Mouse (Mus musculus): ENCODE results near the gene Uaca. TPM values are rescaled to one million over a fixed set of nuclear protein-coding genes. Genes with fewer than 3 reads are reported as not detected.
A peak's percentile ranks its signal among the peaks of the same experiment; 100 is the strongest.

The Uaca gene
- polyA plus RNA-seq, 1 experiment from 2014 or later: 38.9 TPM

- no peaks in the 10 kb centered on the region; the same call in 1 of the 2 replicates for H3K9me3 ChIP-seq (replicated peaks)
- no peaks in the 10 kb centered on the region for H3K36me3 ChIP-seq
- no peak overlapping the region for H3K4me3 ChIP-seq
- H3K27me3 ChIP-seq (replicated peaks): no peaks in the 10 kb centered on the region
- WGBS: 5% methylated on average over 5 of the region's 5 CpGs
- peak overlapping the region; percentile 27; the same call in 1 of the 2 replicates for H3K4me2 ChIP-seq
- peaks cover 37% of the 10 kb centered on the region for H3K4me1 ChIP-seq (replicated peaks)
- H3K27ac ChIP-seq (ENCODE audit: poor library complexity, severe bottlenecking): peak overlapping the region; percentile 89
- H3K9ac ChIP-seq: no peak overlapping the region
- peak; percentile 89 for ATAC-seq (ENCODE audit: insufficient number of reproducible peaks, low FRiP score)
Observed at GRCm38 (mm10) chr9:60757817-60758216, 36.5 kb upstream of the Uaca start.

GRCm38 (mm10) chr9:60759436-60760007 is 34.8 kb upstream of the Uaca start:
- 40% methylated on average over 10 of the region's 10 CpGs for WGBS
- no peaks in the 10 kb centered on the region for H3K27me3 ChIP-seq (replicated peaks)
- no peak overlapping the region for H3K4me3 ChIP-seq
- no peak overlapping the region for H3K9ac ChIP-seq
- no peak for ATAC-seq (ENCODE audit: insufficient number of reproducible peaks, low FRiP score)
- peak overlapping the region; percentile 89 for H3K27ac ChIP-seq (ENCODE audit: poor library complexity, severe bottlenecking)
- H3K36me3 ChIP-seq: no peaks in the 10 kb centered on the region
- peaks cover 39% of the 10 kb centered on the region for H3K4me1 ChIP-seq (replicated peaks)
- no peaks in the 10 kb centered on the region; the same call in 1 of the 2 replicates for H3K9me3 ChIP-seq (replicated peaks)
- no peak overlapping the region for H3K4me2 ChIP-seq

- Histone ChIP-seq H3K4me3 (no peak overlapping the region), H3K9me3 (replicated peaks) (no peaks in the 10 kb centered on the region; the same call in 1 of the 2 replicates), H3K4me2 (no peak overlapping the region), H3K27me3 (replicated peaks) (no peaks in the 10 kb centered on the region), H3K9ac (no peak overlapping the region), H3K4me1 (replicated peaks) (peaks cover 27% of the 10 kb centered on the region), H3K36me3 (no peaks in the 10 kb centered on the region), H3K27ac (ENCODE audit: poor library complexity, severe bottlenecking) (peak overlapping the region; percentile 17; the same call in 1 of the 2 replicates)
- no peak for ATAC-seq (ENCODE audit: insufficient number of reproducible peaks, low FRiP score)
- 6% methylated on average over 2 of the region's 2 CpGs for WGBS
Observed at GRCm38 (mm10) chr9:60765181-60765580, 29.2 kb upstream of the Uaca start.

GRCm38 (mm10) chr9:60768393-60768792 is 25.9 kb upstream of the Uaca start:
- H3K27ac ChIP-seq (ENCODE audit: poor library complexity, severe bottlenecking): no peak overlapping the region
- H3K9ac ChIP-seq: no peak overlapping the region
- WGBS: 74% methylated on average over 9 of the region's 9 CpGs
- no peak overlapping the region for H3K4me3 ChIP-seq
- no peak overlapping the region for H3K4me2 ChIP-seq
- no peaks in the 10 kb centered on the region for H3K36me3 ChIP-seq
- ATAC-seq (ENCODE audit: insufficient number of reproducible peaks, low FRiP score): no peak
- H3K9me3 ChIP-seq (replicated peaks): peaks cover 8% of the 10 kb centered on the region; the same call in 1 of the 2 replicates
- H3K4me1 ChIP-seq (replicated peaks): peaks cover 27% of the 10 kb centered on the region
- no peaks in the 10 kb centered on the region for H3K27me3 ChIP-seq (replicated peaks)

GRCm38 (mm10) chr9:60769711-60770111 is 24.6 kb upstream of the Uaca start:
- Histone ChIP-seq H3K27me3 (replicated peaks) (no peaks in the 10 kb centered on the region), H3K4me3 (no peak overlapping the region), H3K9ac (no peak overlapping the region), H3K9me3 (replicated peaks) (peaks cover 8% of the 10 kb centered on the region; the same call in 1 of the 2 replicates), H3K4me2 (no peak overlapping the region), H3K4me1 (replicated peaks) (peaks cover 23% of the 10 kb centered on the region), H3K36me3 (no peaks in the 10 kb centered on the region), H3K27ac (ENCODE audit: poor library complexity, severe bottlenecking) (no peak overlapping the region)
- 58% methylated on average over 6 of the region's 6 CpGs for WGBS
- no peak for ATAC-seq (ENCODE audit: insufficient number of reproducible peaks, low FRiP score)

GRCm38 (mm10) chr9:60773713-60774112 is 20.6 kb upstream of the Uaca start:
- H3K9me3 ChIP-seq (replicated peaks): peaks cover 8% of the 10 kb centered on the region; the same call in 1 of the 2 replicates
- H3K9ac ChIP-seq: no peak overlapping the region
- no peak overlapping the region for H3K27ac ChIP-seq (ENCODE audit: poor library complexity, severe bottlenecking)
- no peaks in the 10 kb centered on the region for H3K36me3 ChIP-seq
- H3K4me2 ChIP-seq: no peak overlapping the region
- WGBS: 70% methylated on average over 2 of the region's 2 CpGs
- no peak overlapping the region for H3K4me3 ChIP-seq
- no peaks in the 10 kb centered on the region for H3K27me3 ChIP-seq (replicated peaks)
- peaks cover 12% of the 10 kb centered on the region for H3K4me1 ChIP-seq (replicated peaks)
- no peak for ATAC-seq (ENCODE audit: insufficient number of reproducible peaks, low FRiP score)

- WGBS: 78% methylated on average over 9 of the region's 9 CpGs
- ATAC-seq (ENCODE audit: insufficient number of reproducible peaks, low FRiP score): no peak
- no peak overlapping the region for H3K4me3 ChIP-seq
- no peak overlapping the region for H3K4me2 ChIP-seq
- no peaks in the 10 kb centered on the region for H3K4me1 ChIP-seq (replicated peaks)
- no peak overlapping the region for H3K9ac ChIP-seq
- H3K9me3 ChIP-seq (replicated peaks): peaks cover 8% of the 10 kb centered on the region; the same call in 1 of the 2 replicates
- H3K27ac ChIP-seq (ENCODE audit: poor library complexity, severe bottlenecking): no peak overlapping the region
- H3K36me3 ChIP-seq: no peaks in the 10 kb centered on the region
- H3K27me3 ChIP-seq (replicated peaks): no peaks in the 10 kb centered on the region
Observed at GRCm38 (mm10) chr9:60776899-60777298, 17.4 kb upstream of the Uaca start.

GRCm38 (mm10) chr9:60782057-60782789 is 12.1 kb upstream of the Uaca start:
- Histone ChIP-seq H3K9me3 (replicated peaks) (no peaks in the 10 kb centered on the region), H3K4me2 (no peak overlapping the region), H3K36me3 (no peaks in the 10 kb centered on the region), H3K4me3 (no peak overlapping the region), H3K27ac (ENCODE audit: poor library complexity, severe bottlenecking) (no peak overlapping the region), H3K27me3 (replicated peaks) (no peaks in the 10 kb centered on the region), H3K4me1 (replicated peaks) (no peaks in the 10 kb centered on the region), H3K9ac (no peak overlapping the region)
- 81% methylated on average over 9 of the region's 9 CpGs for WGBS
- ATAC-seq (ENCODE audit: insufficient number of reproducible peaks, low FRiP score): no peak

GRCm38 (mm10) chr9:60785069-60785468 is 9.3 kb upstream of the Uaca start:
- no peaks in the 10 kb centered on the region for H3K36me3 ChIP-seq
- H3K4me2 ChIP-seq: no peak overlapping the region
- H3K4me3 ChIP-seq: no peak overlapping the region
- H3K9me3 ChIP-seq (replicated peaks): no peaks in the 10 kb centered on the region
- H3K9ac ChIP-seq: no peak overlapping the region
- H3K27me3 ChIP-seq (replicated peaks): no peaks in the 10 kb centered on the region
- ATAC-seq (ENCODE audit: insufficient number of reproducible peaks, low FRiP score): no peak
- peaks cover 5% of the 10 kb centered on the region; the same call in 1 of the 2 replicates for H3K4me1 ChIP-seq (replicated peaks)
- H3K27ac ChIP-seq (ENCODE audit: poor library complexity, severe bottlenecking): no peak overlapping the region
- WGBS: 62% methylated on average over 4 of the region's 4 CpGs

GRCm38 (mm10) chr9:60787517-60788110 is 6.7 kb upstream of the Uaca start:
- H3K27me3 ChIP-seq (replicated peaks): no peaks in the 10 kb centered on the region
- H3K27ac ChIP-seq (ENCODE audit: poor library complexity, severe bottlenecking): peak overlapping the region; percentile 38; the same call in 1 of the 2 replicates
- H3K9me3 ChIP-seq (replicated peaks): no peaks in the 10 kb centered on the region
- H3K4me2 ChIP-seq: no peak overlapping the region
- 3% methylated on average over 2 of the region's 2 CpGs for WGBS
- ATAC-seq (ENCODE audit: insufficient number of reproducible peaks, low FRiP score): peak; percentile 73
- H3K4me1 ChIP-seq (replicated peaks): peaks cover 20% of the 10 kb centered on the region
- H3K9ac ChIP-seq: no peak overlapping the region
- H3K4me3 ChIP-seq: no peak overlapping the region
- H3K36me3 ChIP-seq: no peaks in the 10 kb centered on the region

GRCm38 (mm10) chr9:60790282-60790681 is 4.1 kb upstream of the Uaca start:
- H3K4me3 ChIP-seq: no peak overlapping the region
- no peak overlapping the region for H3K4me2 ChIP-seq
- WGBS: 84% methylated on average over 2 of the region's 2 CpGs
- no peak overlapping the region for H3K27ac ChIP-seq (ENCODE audit: poor library complexity, severe bottlenecking)
- ATAC-seq (ENCODE audit: insufficient number of reproducible peaks, low FRiP score): no peak
- peaks cover 27% of the 10 kb centered on the region for H3K4me1 ChIP-seq (replicated peaks)
- no peak overlapping the region for H3K9ac ChIP-seq
- no peaks in the 10 kb centered on the region for H3K27me3 ChIP-seq (replicated peaks)
- no peaks in the 10 kb centered on the region for H3K36me3 ChIP-seq
- no peaks in the 10 kb centered on the region for H3K9me3 ChIP-seq (replicated peaks)

All from heart, embryonic 12.5 days (tissue).